Mouse (Mus musculus): ENCODE data around the gene Ablim1. TPM values are rescaled to one million over a fixed set of nuclear protein-coding genes. Genes with fewer than 3 reads are reported as not detected.

Gene Ablim1
- polyA plus RNA-seq, 1 experiment from 2014 or later: 11.6 TPM

GRCm38 (mm10) chr19:57197043-57197817 is 117.5 kb downstream of the Ablim1 start:
- WGBS: 4% methylated on average over 37 of the region's 37 CpGs
- Histone ChIP-seq H3K4me2 (peak overlapping the region; percentile 69), H3K4me3 (ENCODE audit: low read depth, low read length) (peak overlapping the region; percentile 49), H3K27ac (ENCODE audit: low read depth, low read length) (0 out of 2 replicates have a peak overlapping the region, but pooled peaks have one; percentile 26), H3K4me1 (replicated peaks; ENCODE audit: control insufficient read depth, insufficient read depth, low read length) (peaks cover 12% of the 10 kb centered on the region), H3K9ac (ENCODE audit: low read depth, low read length) (0 out of 2 replicates have a peak overlapping the region, but pooled peaks have one; percentile 23), H3K9me3 (ENCODE audit: control insufficient read depth, low read length) (no peaks in the 10 kb centered on the region), H3K36me3 (ENCODE audit: control insufficient read depth, insufficient read depth, low read length) (no peaks in the 10 kb centered on the region), H3K27me3 (replicated peaks; ENCODE audit: control insufficient read depth, insufficient read depth, low read length) (peaks cover 39% of the 10 kb centered on the region)
- DNase-seq (ENCODE audit: low spot score) (peak; percentile 44), ATAC-seq (replicated peaks; ENCODE audit: low FRiP score) (0 out of 2 replicates have a peak, but pooled peaks have one; percentile 23)

- no peaks in the 10 kb centered on the region for H3K9me3 ChIP-seq (ENCODE audit: control insufficient read depth, low read length)
- WGBS: 34% methylated on average over 8 of the region's 8 CpGs
- peaks cover 12% of the 10 kb centered on the region for H3K4me1 ChIP-seq (replicated peaks; ENCODE audit: control insufficient read depth, insufficient read depth, low read length)
- H3K9ac ChIP-seq (ENCODE audit: low read depth, low read length): no peak overlapping the region
- H3K4me2 ChIP-seq: peak overlapping the region; percentile 69
- peak overlapping the region; percentile 49; the same call in 1 of the 2 replicates for H3K4me3 ChIP-seq (ENCODE audit: low read depth, low read length)
- no peaks in the 10 kb centered on the region for H3K36me3 ChIP-seq (ENCODE audit: control insufficient read depth, insufficient read depth, low read length)
- no peak for ATAC-seq (replicated peaks; ENCODE audit: low FRiP score)
- H3K27ac ChIP-seq (ENCODE audit: low read depth, low read length): no peak overlapping the region
- no peak for DNase-seq (ENCODE audit: low spot score)
- peaks cover 39% of the 10 kb centered on the region for H3K27me3 ChIP-seq (replicated peaks; ENCODE audit: control insufficient read depth, insufficient read depth, low read length)
Observed at GRCm38 (mm10) chr19:57196616-57197015, 118.1 kb downstream of the Ablim1 start.

- no peak overlapping the region for H3K4me3 ChIP-seq (ENCODE audit: low read depth, low read length)
- H3K4me2 ChIP-seq: no peak overlapping the region
Observed at GRCm38 (mm10) chr19:57195169-57195930, 119.4 kb downstream of the Ablim1 start.

GRCm38 (mm10) chr19:57193958-57194357 is 120.8 kb downstream of the Ablim1 start:
- Histone ChIP-seq H3K9ac (ENCODE audit: low read depth, low read length) (no peak overlapping the region), H3K4me3 (ENCODE audit: low read depth, low read length) (no peak overlapping the region), H3K4me1 (replicated peaks; ENCODE audit: control insufficient read depth, insufficient read depth, low read length) (peaks cover 6% of the 10 kb centered on the region), H3K9me3 (ENCODE audit: control insufficient read depth, low read length) (no peaks in the 10 kb centered on the region), H3K36me3 (ENCODE audit: control insufficient read depth, insufficient read depth, low read length) (no peaks in the 10 kb centered on the region), H3K27me3 (replicated peaks; ENCODE audit: control insufficient read depth, insufficient read depth, low read length) (peaks cover 39% of the 10 kb centered on the region), H3K27ac (ENCODE audit: low read depth, low read length) (no peak overlapping the region), H3K4me2 (no peak overlapping the region)
- WGBS: 74% methylated on average over 6 of the region's 6 CpGs
- DNase-seq (ENCODE audit: low spot score): no peak
- no peak for ATAC-seq (replicated peaks; ENCODE audit: low FRiP score)

More at GRCm38 (mm10) chr19:57195169-57195930, 119.4 kb downstream of the Ablim1 start:
- no peak overlapping the region for H3K27ac ChIP-seq (ENCODE audit: low read depth, low read length)
- DNase-seq (ENCODE audit: low spot score): no peak
- WGBS: 81% methylated on average over 11 of the region's 11 CpGs
- no peak overlapping the region for H3K9ac ChIP-seq (ENCODE audit: low read depth, low read length)
- peaks cover 10% of the 10 kb centered on the region for H3K4me1 ChIP-seq (replicated peaks; ENCODE audit: control insufficient read depth, insufficient read depth, low read length)
- no peaks in the 10 kb centered on the region for H3K36me3 ChIP-seq (ENCODE audit: control insufficient read depth, insufficient read depth, low read length)
- H3K9me3 ChIP-seq (ENCODE audit: control insufficient read depth, low read length): no peaks in the 10 kb centered on the region
- peaks cover 39% of the 10 kb centered on the region for H3K27me3 ChIP-seq (replicated peaks; ENCODE audit: control insufficient read depth, insufficient read depth, low read length)
- ATAC-seq (replicated peaks; ENCODE audit: low FRiP score): no peak

GRCm38 (mm10) chr19:57193382-57193781 is 121.3 kb downstream of the Ablim1 start:
- Histone ChIP-seq H3K9ac (ENCODE audit: low read depth, low read length) (no peak overlapping the region), H3K27ac (ENCODE audit: low read depth, low read length) (no peak overlapping the region), H3K27me3 (replicated peaks; ENCODE audit: control insufficient read depth, insufficient read depth, low read length) (peaks cover 34% of the 10 kb centered on the region), H3K4me3 (ENCODE audit: low read depth, low read length) (no peak overlapping the region), H3K4me2 (no peak overlapping the region), H3K4me1 (replicated peaks; ENCODE audit: control insufficient read depth, insufficient read depth, low read length) (peaks cover 6% of the 10 kb centered on the region), H3K9me3 (ENCODE audit: control insufficient read depth, low read length) (no peaks in the 10 kb centered on the region), H3K36me3 (ENCODE audit: control insufficient read depth, insufficient read depth, low read length) (no peaks in the 10 kb centered on the region)
- DNase-seq (ENCODE audit: low spot score) (no peak), ATAC-seq (replicated peaks; ENCODE audit: low FRiP score) (no peak)
- WGBS: 86% methylated on average over 12 of the region's 12 CpGs

GRCm38 (mm10) chr19:57191109-57191508 is 123.6 kb downstream of the Ablim1 start:
- Histone ChIP-seq H3K27me3 (replicated peaks; ENCODE audit: control insufficient read depth, insufficient read depth, low read length) (peaks cover 12% of the 10 kb centered on the region), H3K27ac (ENCODE audit: low read depth, low read length) (no peak overlapping the region), H3K36me3 (ENCODE audit: control insufficient read depth, insufficient read depth, low read length) (no peaks in the 10 kb centered on the region), H3K4me3 (ENCODE audit: low read depth, low read length) (no peak overlapping the region), H3K9me3 (ENCODE audit: control insufficient read depth, low read length) (no peaks in the 10 kb centered on the region), H3K9ac (ENCODE audit: low read depth, low read length) (no peak overlapping the region), H3K4me2 (no peak overlapping the region), H3K4me1 (replicated peaks; ENCODE audit: control insufficient read depth, insufficient read depth, low read length) (no peaks in the 10 kb centered on the region)
- ATAC-seq (replicated peaks; ENCODE audit: low FRiP score): no peak
- DNase-seq (ENCODE audit: low spot score): no peak
- 85% methylated on average over 1 of the region's 1 CpGs for WGBS

- Histone ChIP-seq H3K27me3 (replicated peaks; ENCODE audit: control insufficient read depth, insufficient read depth, low read length) (no peaks in the 10 kb centered on the region), H3K4me2 (no peak overlapping the region), H3K9me3 (ENCODE audit: control insufficient read depth, low read length) (no peaks in the 10 kb centered on the region), H3K4me3 (ENCODE audit: low read depth, low read length) (no peak overlapping the region), H3K9ac (ENCODE audit: low read depth, low read length) (no peak overlapping the region), H3K27ac (ENCODE audit: low read depth, low read length) (no peak overlapping the region), H3K36me3 (ENCODE audit: control insufficient read depth, insufficient read depth, low read length) (no peaks in the 10 kb centered on the region), H3K4me1 (replicated peaks; ENCODE audit: control insufficient read depth, insufficient read depth, low read length) (no peaks in the 10 kb centered on the region; the same call in 1 of the 2 replicates)
- DNase-seq (ENCODE audit: low spot score) (no peak), ATAC-seq (replicated peaks; ENCODE audit: low FRiP score) (no peak)
- WGBS: 68% methylated on average over 5 of the region's 5 CpGs
Observed at GRCm38 (mm10) chr19:57189427-57189826, 125.3 kb downstream of the Ablim1 start.

- 76% methylated on average over 4 of the region's 4 CpGs for WGBS
- Histone ChIP-seq H3K9ac (ENCODE audit: low read depth, low read length) (no peak overlapping the region), H3K4me1 (replicated peaks; ENCODE audit: control insufficient read depth, insufficient read depth, low read length) (no peaks in the 10 kb centered on the region; the same call in 1 of the 2 replicates), H3K27ac (ENCODE audit: low read depth, low read length) (no peak overlapping the region), H3K27me3 (replicated peaks; ENCODE audit: control insufficient read depth, insufficient read depth, low read length) (no peaks in the 10 kb centered on the region), H3K4me2 (no peak overlapping the region), H3K4me3 (ENCODE audit: low read depth, low read length) (no peak overlapping the region), H3K9me3 (ENCODE audit: control insufficient read depth, low read length) (no peaks in the 10 kb centered on the region), H3K36me3 (ENCODE audit: control insufficient read depth, insufficient read depth, low read length) (no peaks in the 10 kb centered on the region)
- DNase-seq (ENCODE audit: low spot score) (no peak), ATAC-seq (replicated peaks; ENCODE audit: low FRiP score) (no peak)
Observed at GRCm38 (mm10) chr19:57188553-57188952, 126.2 kb downstream of the Ablim1 start.
